Mouse (Mus musculus) neural tube, embryonic 12.5 days (tissue): ENCODE results near the gene Dnaja4. TPM values are rescaled to one million over a fixed set of nuclear protein-coding genes. Genes with fewer than 3 reads are reported as not detected.

ENCODE experiments used
- ATAC-seq: fragments of 200-750 bp; cut with Nextera tagmentation; 2 replicates; pipeline ENCODE4 v1.8.0; 2017; ENCODE audit warnings: low read depth, mild to moderate bottlenecking, moderate TSS enrichment, moderate library complexity; ENCODE audit not compliant: low FRiP score
- H3K27ac ChIP-seq: fragments of 300-500 bp; sonication (generic); 2 replicates; pipeline ENCODE4 v1.5.1; 2016
- H3K27me3 ChIP-seq: fragments of 300-500 bp; sonication (generic); replicated peaks from 2 replicates; pipeline ENCODE4 v1.6.1; 2016; ENCODE audit warnings: mild to moderate bottlenecking
- H3K36me3 ChIP-seq: fragments of 300-500 bp; sonication (generic); 2 replicates; pipeline ENCODE4 v1.6.1; 2016; ENCODE audit warnings: mild to moderate bottlenecking
- H3K4me1 ChIP-seq: fragments of 300-500 bp; sonication (generic); 2 replicates; pipeline ENCODE4 v1.6.1; 2016
- H3K4me2 ChIP-seq: fragments of 300-500 bp; sonication (generic); replicated peaks from 2 replicates; pipeline ENCODE4 v1.6.1; 2016; ENCODE audit warnings: mild to moderate bottlenecking
- H3K4me3 ChIP-seq: fragments of 300-500 bp; sonication (generic); 2 replicates; pipeline ENCODE4 v1.5.1; 2016
- H3K9ac ChIP-seq: fragments of 300-500 bp; sonication (generic); 2 replicates; pipeline ENCODE4 v1.6.1; 2016; ENCODE audit warnings: mild to moderate bottlenecking
- H3K9me3 ChIP-seq: fragments of 300-500 bp; sonication (generic); 2 replicates; pipeline ENCODE4 v1.6.1; 2016; ENCODE audit warnings: mild to moderate bottlenecking
- WGBS: fragments of 180-500 bp; shearing (Covaris S2); methylation state at CpG from one replicate; pipeline ENCODE4 v1.1.7; 2016; 5-methylcytosine and 5-hydroxymethylcytosine counted together
- polyA plus RNA-seq: library from polyadenylated mRNA; unstranded; fragments of >200 nt; fragmentation: Nextera tagmentation; extraction: Ambion mirVana; gene quantifications from 2 replicates; pipeline ENCODE4 v1.2.1, GENCODE M21; 2016

Gene Dnaja4
- polyA plus RNA-seq, 1 experiment from 2014 or later = 4.6 TPM

DNA sequence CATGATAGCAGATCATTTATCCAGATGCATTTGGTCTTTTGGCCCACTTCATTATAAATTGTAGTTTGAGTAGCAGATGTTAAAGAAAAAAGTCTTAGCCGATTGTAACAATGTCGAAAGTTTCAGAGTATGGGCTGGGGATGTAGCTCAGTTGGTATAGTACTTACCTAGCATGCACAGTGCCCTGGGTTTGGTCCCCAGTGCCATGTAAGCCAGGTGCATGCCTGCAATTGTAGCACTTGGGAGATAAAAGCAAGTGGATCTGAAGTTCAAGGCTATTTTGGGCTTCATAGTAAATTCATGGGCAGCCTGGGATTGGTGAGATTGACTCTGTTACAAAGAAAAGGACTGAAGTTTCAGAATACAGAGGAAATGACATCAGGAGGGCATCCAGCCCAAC, 3.9 kb downstream of the Dnaja4 start:
- Histone ChIP-seq H3K27ac (no peak overlapping the region), H3K4me1 (0 out of 2 replicates have a peak, but pooled peaks cover 16% of the 10 kb centered on the region), H3K4me3 (no peak overlapping the region), H3K27me3 (peaks cover 33% of the 10 kb centered on the region), H3K36me3 (no peaks in the 10 kb centered on the region), H3K9me3 (no peaks in the 10 kb centered on the region), H3K4me2 (no peak overlapping the region), H3K9ac (no peak overlapping the region)
- ATAC-seq = no peak
- WGBS = 79% methylated on average over 2 of the region's 2 CpGs

DNA sequence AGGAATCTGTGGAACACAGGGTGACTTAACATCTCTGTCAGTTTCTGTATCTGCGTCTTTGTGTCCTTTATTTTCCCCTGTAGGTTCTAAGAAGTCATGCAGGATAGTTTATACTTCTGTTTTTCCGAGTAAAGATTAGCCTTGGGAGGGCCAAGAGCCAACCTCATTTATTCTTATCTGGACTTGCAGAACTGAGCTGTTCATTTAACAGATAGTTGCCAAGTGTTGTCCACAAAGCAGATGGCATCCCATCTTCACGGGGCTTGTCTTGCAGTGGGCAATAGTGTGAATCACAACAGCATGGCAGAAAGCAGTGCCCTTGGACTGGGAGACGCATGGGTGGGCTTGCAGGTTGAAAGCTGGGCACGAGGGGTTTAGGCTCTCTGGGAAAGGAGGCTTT, 5.7 kb downstream of the Dnaja4 start:
- Histone ChIP-seq H3K27me3 (peaks cover 20% of the 10 kb centered on the region), H3K9me3 (no peaks in the 10 kb centered on the region), H3K27ac (no peak overlapping the region), H3K4me1 (0 out of 2 replicates have a peak, but pooled peaks cover 8% of the 10 kb centered on the region), H3K4me2 (no peak overlapping the region), H3K4me3 (no peak overlapping the region), H3K9ac (no peak overlapping the region), H3K36me3 (no peaks in the 10 kb centered on the region)
- ATAC-seq = no peak
- 79% methylated on average over 5 of the region's 5 CpGs for WGBS

DNA sequence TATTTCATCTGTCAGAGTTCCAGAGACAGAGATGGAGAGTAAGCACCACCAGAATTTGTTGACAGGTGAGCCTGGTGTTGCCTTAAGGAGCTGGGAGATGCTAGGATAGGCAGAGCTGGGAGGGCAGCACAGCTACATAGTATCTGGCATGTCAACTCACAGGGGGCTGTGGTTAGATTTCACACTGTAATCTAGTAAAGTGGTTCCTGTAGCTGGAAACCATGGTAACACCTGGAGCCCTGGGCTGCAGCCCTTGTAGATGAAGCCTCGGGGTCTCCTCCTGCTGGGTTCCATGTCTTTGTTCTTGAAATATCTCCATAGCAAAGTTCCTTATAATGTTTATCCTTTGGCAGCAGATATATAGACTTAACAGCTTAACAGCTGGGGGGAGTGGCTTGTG, 6.9 kb downstream of the Dnaja4 start:
- H3K9me3 ChIP-seq = no peaks in the 10 kb centered on the region
- H3K27ac ChIP-seq = no peak overlapping the region
- H3K27me3 ChIP-seq = peaks cover 9% of the 10 kb centered on the region; the same call in 1 of the 2 replicates
- 52% methylated on average over 1 of the region's 1 CpGs for WGBS
- no peak overlapping the region for H3K4me2 ChIP-seq
- H3K9ac ChIP-seq = no peak overlapping the region
- peaks cover 3% of the 10 kb centered on the region; the same call in 1 of the 2 replicates for H3K36me3 ChIP-seq
- ATAC-seq = no peak
- H3K4me1 ChIP-seq = no peaks in the 10 kb centered on the region
- H3K4me3 ChIP-seq = no peak overlapping the region

DNA sequence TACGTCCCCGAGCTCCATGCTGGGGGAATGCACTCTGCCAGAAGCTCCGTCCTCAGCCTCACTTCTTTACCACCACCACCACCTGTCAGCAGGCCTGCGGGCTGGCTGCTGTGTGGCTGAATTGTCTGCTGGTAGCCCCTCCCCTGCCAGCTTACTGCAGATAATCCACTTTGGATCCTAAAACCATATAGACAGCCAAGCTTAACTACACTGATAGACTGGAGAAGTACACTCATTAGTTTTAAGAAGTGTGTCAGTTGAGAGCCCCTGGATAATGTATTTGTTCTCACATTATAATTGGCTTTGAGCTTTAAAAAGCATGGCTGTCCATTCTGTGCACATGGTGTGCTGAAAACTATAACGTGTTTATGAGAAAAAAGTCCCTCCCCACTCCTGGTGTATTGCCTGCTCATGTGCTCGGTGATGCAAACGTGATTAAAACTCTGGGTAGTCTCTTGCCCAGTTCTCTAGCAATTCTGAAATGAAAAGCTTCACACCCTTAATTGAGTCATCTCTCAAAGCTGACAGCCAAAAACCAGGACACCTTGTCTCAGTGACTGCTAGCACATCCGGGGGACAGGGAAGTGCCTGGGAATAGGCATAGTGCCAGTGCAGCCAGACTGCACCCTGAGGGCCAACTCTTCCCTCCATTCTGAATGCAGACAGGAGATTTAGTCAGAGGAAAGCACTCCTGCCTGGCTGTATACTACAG, 8.8 kb downstream of the Dnaja4 start:
- H3K9me3 ChIP-seq = no peaks in the 10 kb centered on the region
- peaks cover 14% of the 10 kb centered on the region for H3K36me3 ChIP-seq
- no peak overlapping the region for H3K27ac ChIP-seq
- H3K9ac ChIP-seq = no peak overlapping the region
- 64% methylated on average over 8 of the region's 8 CpGs for WGBS
- ATAC-seq = no peak
- no peaks in the 10 kb centered on the region for H3K27me3 ChIP-seq
- H3K4me3 ChIP-seq = no peak overlapping the region
- H3K4me1 ChIP-seq = no peaks in the 10 kb centered on the region
- no peak overlapping the region for H3K4me2 ChIP-seq

DNA sequence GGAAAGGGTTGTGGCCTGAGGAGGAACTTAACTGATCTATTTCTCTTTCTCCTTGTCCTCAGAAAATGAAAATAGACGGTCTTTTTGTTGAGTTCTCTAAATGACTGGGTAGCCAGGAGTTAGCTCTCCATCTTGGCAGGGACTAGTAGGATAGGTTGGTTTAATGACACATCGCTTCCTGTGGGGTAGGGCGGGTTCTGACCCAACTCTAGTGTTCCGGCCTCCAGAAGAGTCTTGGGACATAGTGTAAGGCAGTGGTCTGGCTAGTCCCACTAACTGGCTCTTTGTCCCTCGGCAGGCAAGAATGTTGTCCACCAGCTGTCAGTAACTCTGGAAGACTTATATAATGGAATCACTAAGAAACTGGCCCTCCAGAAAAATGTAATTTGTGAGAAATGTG, 9.4 kb downstream of the Dnaja4 start:
- no peaks in the 10 kb centered on the region for H3K27me3 ChIP-seq
- peaks cover 17% of the 10 kb centered on the region for H3K36me3 ChIP-seq
- H3K9ac ChIP-seq = no peak overlapping the region
- no peaks in the 10 kb centered on the region for H3K9me3 ChIP-seq
- H3K27ac ChIP-seq = no peak overlapping the region
- H3K4me2 ChIP-seq = no peak overlapping the region
- WGBS = 91% methylated on average over 5 of the region's 5 CpGs
- H3K4me3 ChIP-seq = no peak overlapping the region
- no peaks in the 10 kb centered on the region for H3K4me1 ChIP-seq
- no peak for ATAC-seq

DNA sequence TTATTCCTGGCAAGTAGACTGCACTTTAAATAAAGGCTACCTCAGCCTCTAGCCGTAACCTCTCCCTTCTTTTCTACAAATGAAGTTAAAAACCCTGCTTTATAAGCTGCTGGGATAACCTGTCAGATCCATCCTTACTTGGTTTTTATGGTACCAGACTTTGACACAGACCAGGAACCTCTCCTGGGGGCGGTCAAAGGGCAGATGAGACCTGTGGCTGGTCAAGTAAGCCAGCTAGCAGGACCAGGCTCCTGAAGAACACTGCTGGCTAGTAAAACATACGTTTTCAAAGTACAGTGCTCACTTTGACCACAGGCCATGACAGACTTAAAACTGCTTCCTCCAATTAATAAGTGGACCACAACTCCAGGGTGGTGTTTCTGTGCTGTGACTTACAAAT, 17.1 kb downstream of the Dnaja4 start:
- Histone ChIP-seq H3K4me1 (no peaks in the 10 kb centered on the region), H3K27me3 (no peaks in the 10 kb centered on the region), H3K27ac (no peak overlapping the region), H3K4me2 (no peak overlapping the region), H3K4me3 (no peak overlapping the region), H3K36me3 (peaks cover 74% of the 10 kb centered on the region), H3K9ac (no peak overlapping the region), H3K9me3 (no peaks in the 10 kb centered on the region)
- WGBS = 97% methylated on average over 3 of the region's 3 CpGs
- no peak for ATAC-seq

DNA sequence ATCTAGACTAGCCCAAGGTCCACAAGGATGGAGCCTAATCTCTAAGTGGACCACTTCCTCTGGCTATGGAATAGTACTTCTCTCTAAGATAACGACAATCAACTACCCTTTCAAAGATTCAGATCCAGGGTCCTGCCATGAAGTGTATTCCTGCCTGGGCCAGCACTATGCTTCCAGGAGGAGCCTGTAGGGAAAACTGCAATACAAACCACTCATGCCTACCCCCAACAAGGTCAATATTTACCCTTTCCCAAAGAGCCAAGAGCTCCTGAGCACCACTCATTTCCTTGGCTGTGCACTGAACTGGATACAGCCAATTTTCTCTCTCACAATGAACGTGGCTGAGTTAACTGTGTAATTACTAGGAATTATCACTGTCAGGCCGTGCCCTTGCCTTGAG, 18.9 kb downstream of the Dnaja4 start:
- H3K4me2 ChIP-seq = no peak overlapping the region
- peaks cover 77% of the 10 kb centered on the region for H3K36me3 ChIP-seq
- no peak overlapping the region for H3K4me3 ChIP-seq
- H3K9me3 ChIP-seq = no peaks in the 10 kb centered on the region
- no peaks in the 10 kb centered on the region for H3K27me3 ChIP-seq
- WGBS = 88% methylated on average over 3 of the region's 3 CpGs
- no peaks in the 10 kb centered on the region for H3K4me1 ChIP-seq
- ATAC-seq = no peak
- no peak overlapping the region for H3K27ac ChIP-seq
- no peak overlapping the region for H3K9ac ChIP-seq

DNA sequence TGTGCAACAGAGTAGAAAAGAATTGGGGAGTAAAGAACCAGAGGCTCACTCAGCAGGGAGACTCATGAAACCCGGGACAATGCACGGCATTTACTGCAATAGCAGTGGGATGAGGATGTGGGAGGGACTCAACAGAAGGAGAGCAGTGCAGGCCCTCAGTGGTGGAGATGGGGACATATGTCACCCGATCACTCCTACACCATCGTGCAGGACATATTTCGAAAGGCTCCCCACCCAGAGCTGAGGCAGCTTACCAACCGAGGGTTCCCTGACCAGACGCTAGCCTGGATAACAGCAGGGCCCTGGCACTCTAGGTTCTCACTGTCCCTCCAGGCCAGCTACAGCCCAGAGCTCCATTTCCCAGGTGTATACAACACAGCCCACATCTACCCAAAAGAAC, 23.5 kb downstream of the Dnaja4 start:
- H3K4me2 ChIP-seq = no peak overlapping the region
- no peak overlapping the region for H3K27ac ChIP-seq
- H3K27me3 ChIP-seq = no peaks in the 10 kb centered on the region
- no peak for ATAC-seq
- 52% methylated on average over 7 of the region's 7 CpGs for WGBS
- H3K4me3 ChIP-seq = no peak overlapping the region
- H3K9me3 ChIP-seq = no peaks in the 10 kb centered on the region
- peaks cover 83% of the 10 kb centered on the region for H3K36me3 ChIP-seq
- H3K4me1 ChIP-seq = no peaks in the 10 kb centered on the region
- no peak overlapping the region for H3K9ac ChIP-seq

DNA sequence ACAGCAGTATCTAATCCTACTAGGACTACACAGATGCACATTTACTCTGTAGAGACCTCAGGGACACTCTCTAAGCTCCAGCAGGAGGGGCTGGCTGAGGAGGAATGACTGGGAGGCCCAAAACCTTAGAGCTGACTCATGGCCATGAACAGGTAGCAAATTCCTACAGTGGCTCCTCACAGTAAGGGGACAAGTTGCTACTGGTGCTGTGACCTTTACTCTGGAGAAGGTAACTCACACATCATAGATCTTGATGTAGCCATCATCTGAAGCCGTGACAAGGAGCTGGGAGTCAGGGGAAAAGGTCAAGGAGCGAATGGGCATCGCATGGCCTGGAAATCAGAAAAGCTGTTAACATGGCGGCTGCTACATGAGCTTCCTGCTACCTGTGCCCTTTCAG, 23.9 kb downstream of the Dnaja4 start:
- H3K4me1 ChIP-seq = no peaks in the 10 kb centered on the region
- H3K9ac ChIP-seq = no peak overlapping the region
- no peak overlapping the region for H3K4me3 ChIP-seq
- no peak for ATAC-seq
- no peak overlapping the region for H3K4me2 ChIP-seq
- H3K9me3 ChIP-seq = no peaks in the 10 kb centered on the region
- H3K27ac ChIP-seq = no peak overlapping the region
- H3K27me3 ChIP-seq = no peaks in the 10 kb centered on the region
- 86% methylated on average over 4 of the region's 4 CpGs for WGBS
- peaks cover 84% of the 10 kb centered on the region for H3K36me3 ChIP-seq

DNA sequence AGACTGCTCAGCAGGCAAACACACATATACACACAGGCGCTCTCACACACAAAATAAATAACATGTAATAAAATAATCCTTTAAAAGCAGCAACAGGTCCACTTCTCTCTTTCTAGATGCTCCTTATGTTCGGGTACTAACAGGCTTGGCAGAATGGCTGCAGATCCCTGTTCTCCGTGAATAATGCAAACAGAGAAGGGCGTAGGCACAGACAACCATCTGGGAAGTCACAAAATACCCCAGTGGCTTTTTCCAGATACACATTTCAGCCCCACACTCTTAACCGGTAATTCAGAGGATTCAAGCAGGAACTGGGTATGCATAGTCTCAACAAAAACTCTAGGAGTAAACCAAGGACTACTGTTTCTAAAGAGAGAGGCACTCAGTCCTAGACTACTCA, 27.6 kb downstream of the Dnaja4 start:
- no peak overlapping the region for H3K27ac ChIP-seq
- WGBS = 88% methylated on average over 5 of the region's 5 CpGs
- peaks cover 73% of the 10 kb centered on the region for H3K36me3 ChIP-seq
- H3K9me3 ChIP-seq = no peaks in the 10 kb centered on the region
- H3K4me1 ChIP-seq = no peaks in the 10 kb centered on the region
- no peak overlapping the region for H3K4me2 ChIP-seq
- H3K27me3 ChIP-seq = no peaks in the 10 kb centered on the region
- H3K9ac ChIP-seq = no peak overlapping the region
- no peak for ATAC-seq
- H3K4me3 ChIP-seq = no peak overlapping the region

DNA sequence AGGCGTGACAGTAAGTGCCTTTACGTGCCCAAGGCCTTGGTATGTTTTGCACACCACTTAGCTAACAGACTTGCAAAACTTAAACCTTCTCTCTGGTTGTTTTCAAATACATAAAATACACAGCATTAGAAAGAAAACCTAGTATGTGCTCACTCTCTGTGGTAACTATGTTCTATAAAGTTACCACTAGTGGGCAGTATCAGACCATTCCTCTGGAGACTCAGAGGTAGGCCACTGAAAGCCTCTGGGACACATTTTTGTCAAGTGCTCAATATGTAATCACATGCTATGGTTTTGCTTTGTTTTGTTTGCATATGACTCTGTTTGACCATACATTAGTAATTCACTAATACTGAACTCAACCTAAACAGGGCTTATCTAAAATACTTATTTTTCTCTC, 33.4 kb downstream of the Dnaja4 start:
- WGBS = 87% methylated on average over 2 of the region's 2 CpGs
- no peak for ATAC-seq
- Histone ChIP-seq H3K27me3 (no peaks in the 10 kb centered on the region), H3K36me3 (peaks cover 22% of the 10 kb centered on the region), H3K4me1 (peaks cover 7% of the 10 kb centered on the region; the same call in 1 of the 2 replicates), H3K9ac (no peak overlapping the region), H3K4me3 (no peak overlapping the region), H3K9me3 (no peaks in the 10 kb centered on the region), H3K27ac (no peak overlapping the region), H3K4me2 (no peak overlapping the region)

DNA sequence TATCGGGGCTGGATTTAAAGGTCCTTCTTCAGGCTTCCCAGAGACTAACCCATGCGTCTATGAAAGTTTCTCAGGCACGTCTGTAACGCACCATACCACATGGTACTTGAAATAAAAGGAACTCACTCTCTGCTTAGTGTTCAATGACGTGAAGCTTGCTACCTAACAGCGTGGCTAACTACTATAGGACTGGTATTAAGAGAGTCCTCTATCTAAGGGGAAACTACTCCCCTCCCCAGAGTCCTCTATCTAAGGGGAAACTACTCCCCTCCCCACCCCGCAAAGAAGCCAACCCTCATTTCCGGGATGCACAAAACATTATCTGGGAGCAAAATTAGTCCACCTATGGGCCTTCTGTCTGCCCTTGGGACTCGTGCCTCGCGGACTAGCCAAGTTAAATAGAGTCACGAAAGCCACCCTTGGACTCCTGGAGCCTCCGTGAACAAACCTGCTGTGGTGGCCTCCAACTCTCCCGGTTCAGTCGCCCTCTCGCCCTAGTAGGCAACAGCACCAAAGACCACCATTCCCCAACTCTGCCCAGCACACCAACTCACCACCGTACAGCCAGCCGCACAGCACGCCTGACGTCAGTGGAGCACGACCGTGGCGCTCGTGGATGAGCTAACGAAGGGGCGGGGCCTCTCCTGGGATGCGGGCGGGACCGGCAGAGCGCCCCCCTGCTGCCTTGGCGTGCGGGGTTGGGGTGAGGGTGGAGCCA, 35.4 kb downstream of the Dnaja4 start, which contains the start of gene Wdr61:
Gene Wdr61 (minus strand): TSS at position 599 of the 718 bp plus-strand sequence.
- H3K9ac ChIP-seq = peak within 1 kb of the TSS; percentile 63
- H3K4me3 ChIP-seq = peak within 1 kb of the TSS; percentile 69
- H3K27me3 ChIP-seq = no peaks in the 10 kb centered on the region
- peak within 1 kb of the TSS; percentile 69 for H3K4me2 ChIP-seq
- peak; percentile 94 for ATAC-seq
- WGBS = 2% methylated on average over 32 of the region's 32 CpGs
- no peak within 1 kb of the TSS for H3K27ac ChIP-seq
- peaks cover 7% of the 10 kb centered on the region for H3K36me3 ChIP-seq
- peaks cover 7% of the 10 kb centered on the region; the same call in 1 of the 2 replicates for H3K4me1 ChIP-seq
- no peaks in the 10 kb centered on the region for H3K9me3 ChIP-seq
